Mouse (Mus musculus) limb, embryonic 15.5 days (tissue): ENCODE results near the gene Jdp2. TPM values are rescaled to one million over a fixed set of nuclear protein-coding genes. Genes with fewer than 3 reads are reported as not detected.

ENCODE experiments used
- ATAC-seq: fragments of 200-750 bp; cut with Nextera tagmentation; 2 replicates; pipeline ENCODE4 v1.8.0; 2017; ENCODE audit warnings: low read depth, moderate TSS enrichment; ENCODE audit not compliant: insufficient number of reproducible peaks, low FRiP score, low TSS enrichment
- H3K27ac ChIP-seq: fragments of 300-500 bp; sonication (generic); 2 replicates; pipeline ENCODE4 v1.5.1; 2015; ENCODE audit warnings: moderate library complexity, mild to moderate bottlenecking, inconsistent platforms
- H3K27me3 ChIP-seq: fragments of 300-500 bp; sonication (generic); 2 replicates; pipeline ENCODE4 v1.6.1; 2015; ENCODE audit warnings: inconsistent platforms
- H3K36me3 ChIP-seq: fragments of 300-500 bp; sonication (generic); 2 replicates; pipeline ENCODE4 v1.6.1; 2015; ENCODE audit warnings: inconsistent platforms
- H3K4me1 ChIP-seq: fragments of 300-500 bp; sonication (generic); 2 replicates; pipeline ENCODE4 v1.6.1; 2015; ENCODE audit warnings: inconsistent platforms
- H3K4me2 ChIP-seq: fragments of 300-500 bp; sonication (generic); 2 replicates; pipeline ENCODE4 v1.6.1; 2015; ENCODE audit warnings: mild to moderate bottlenecking, inconsistent platforms
- H3K4me3 ChIP-seq: fragments of 300-500 bp; sonication (generic); 2 replicates; pipeline ENCODE4 v1.5.1; 2015; ENCODE audit warnings: mild to moderate bottlenecking, inconsistent platforms
- H3K9ac ChIP-seq: fragments of 300-500 bp; sonication (generic); 2 replicates; pipeline ENCODE4 v1.6.1; 2015; ENCODE audit warnings: inconsistent platforms
- H3K9me3 ChIP-seq: fragments of 300-500 bp; sonication (generic); 2 replicates; pipeline ENCODE4 v1.6.1; 2016; ENCODE audit warnings: inconsistent platforms
- WGBS: fragments of 180-500 bp; shearing (Covaris S2); methylation state at CpG from one replicate; pipeline ENCODE4 v1.1.7; 2015; 5-methylcytosine and 5-hydroxymethylcytosine counted together
- polyA plus RNA-seq: library from polyadenylated mRNA; unstranded; fragments of >200 nt; fragmentation: Nextera tagmentation; extraction: Ambion mirVana; gene quantifications from 2 replicates; pipeline ENCODE4 v1.2.1, GENCODE M21; 2015

The Jdp2 gene
- polyA plus RNA-seq, 1 experiment from 2014 or later, result 1.5 TPM

DNA sequence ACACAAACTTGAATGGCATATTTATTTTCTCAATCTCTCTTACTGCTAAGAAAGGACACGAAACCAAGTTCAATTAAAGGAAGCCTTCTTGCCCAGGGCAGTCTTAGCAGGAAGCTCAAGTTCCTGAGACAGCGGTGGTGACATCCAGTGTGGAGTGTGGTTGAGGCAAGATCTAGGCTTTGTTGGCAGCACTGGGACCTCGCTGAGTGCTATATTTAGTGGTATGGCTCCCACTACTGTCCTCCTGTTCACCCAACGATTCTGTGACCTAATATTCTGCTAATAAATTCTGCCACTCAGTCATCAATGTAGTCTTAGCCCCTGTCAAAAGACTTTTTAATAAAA lies 23.4 kb upstream of the Jdp2 start:
- no peak for ATAC-seq
- Histone ChIP-seq H3K9ac (no peak overlapping the region), H3K27ac (no peak overlapping the region), H3K4me1 (peaks cover 18% of the 10 kb centered on the region), H3K4me3 (no peak overlapping the region), H3K9me3 (no peaks in the 10 kb centered on the region), H3K4me2 (no peak overlapping the region), H3K36me3 (no peaks in the 10 kb centered on the region), H3K27me3 (no peaks in the 10 kb centered on the region)
- WGBS, result 54% methylated on average over 4 of the region's 4 CpGs

DNA sequence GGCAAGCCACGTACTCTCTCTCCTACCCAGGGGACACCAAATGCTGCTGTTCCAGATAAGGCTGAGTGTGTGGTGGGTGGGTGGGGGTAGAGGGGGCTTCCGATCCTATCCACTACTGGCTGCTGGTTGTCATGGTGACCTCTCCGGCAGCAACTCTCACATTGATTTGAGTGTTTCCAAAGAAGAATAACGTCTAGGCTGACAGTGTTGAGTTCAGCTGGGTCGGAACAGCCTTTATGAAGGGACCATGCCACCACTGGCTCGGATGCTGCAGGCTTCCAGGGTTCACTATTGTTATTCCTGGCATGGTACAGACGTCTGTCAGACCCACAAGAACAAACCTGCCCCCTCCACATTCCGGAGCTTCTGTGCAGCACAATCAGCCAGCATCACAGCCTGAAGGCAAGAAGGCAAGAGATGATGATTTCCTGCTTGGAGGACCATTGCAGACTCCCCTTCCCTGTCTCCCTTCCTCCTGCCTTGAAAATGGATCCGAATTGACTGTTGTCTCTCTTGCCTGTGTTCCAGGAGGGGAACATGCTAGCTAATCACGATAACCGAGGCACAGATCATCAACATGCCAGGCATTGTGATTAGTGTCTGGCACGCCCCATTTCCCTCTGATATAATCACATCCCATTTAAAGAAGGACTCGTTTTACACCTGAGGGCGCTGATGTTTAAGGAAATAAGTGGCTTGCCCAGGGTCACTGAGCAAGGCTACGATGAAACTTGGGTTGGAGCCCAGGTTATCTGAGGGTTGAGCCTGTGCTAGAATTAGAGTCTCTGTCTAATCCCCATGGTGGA lies 17.4 kb upstream of the Jdp2 start:
- no peak overlapping the region for H3K9ac ChIP-seq
- no peak for ATAC-seq
- peaks cover 2% of the 10 kb centered on the region for H3K4me1 ChIP-seq
- no peak overlapping the region for H3K4me3 ChIP-seq
- WGBS, result 47% methylated on average over 15 of the region's 15 CpGs
- no peak overlapping the region for H3K27ac ChIP-seq
- no peak overlapping the region for H3K4me2 ChIP-seq
- no peaks in the 10 kb centered on the region for H3K9me3 ChIP-seq
- H3K27me3 ChIP-seq, result no peaks in the 10 kb centered on the region
- no peaks in the 10 kb centered on the region for H3K36me3 ChIP-seq

- Histone ChIP-seq H3K9ac (no peak overlapping the region), H3K4me3 (no peak overlapping the region), H3K36me3 (no peaks in the 10 kb centered on the region), H3K27me3 (no peaks in the 10 kb centered on the region), H3K4me2 (no peak overlapping the region), H3K27ac (no peak overlapping the region), H3K9me3 (no peaks in the 10 kb centered on the region), H3K4me1 (no peaks in the 10 kb centered on the region)
- 84% methylated on average over 5 of the region's 5 CpGs for WGBS
- no peak for ATAC-seq
These were observed 16.8 kb upstream of the Jdp2 start for GRCm38 (mm10) chr12:85582067-85582316.

- peaks cover 9% of the 10 kb centered on the region; the same call in 1 of the 2 replicates for H3K4me1 ChIP-seq
- H3K27me3 ChIP-seq, result no peaks in the 10 kb centered on the region
- H3K4me3 ChIP-seq, result no peak overlapping the region
- 67% methylated on average over 11 of the region's 11 CpGs for WGBS
- no peak overlapping the region for H3K9ac ChIP-seq
- H3K9me3 ChIP-seq, result no peaks in the 10 kb centered on the region
- H3K4me2 ChIP-seq, result no peak overlapping the region
- no peak for ATAC-seq
- no peak overlapping the region for H3K27ac ChIP-seq
- no peaks in the 10 kb centered on the region for H3K36me3 ChIP-seq
These were observed 13.0 kb upstream of the Jdp2 start for GRCm38 (mm10) chr12:85585761-85586258.

DNA sequence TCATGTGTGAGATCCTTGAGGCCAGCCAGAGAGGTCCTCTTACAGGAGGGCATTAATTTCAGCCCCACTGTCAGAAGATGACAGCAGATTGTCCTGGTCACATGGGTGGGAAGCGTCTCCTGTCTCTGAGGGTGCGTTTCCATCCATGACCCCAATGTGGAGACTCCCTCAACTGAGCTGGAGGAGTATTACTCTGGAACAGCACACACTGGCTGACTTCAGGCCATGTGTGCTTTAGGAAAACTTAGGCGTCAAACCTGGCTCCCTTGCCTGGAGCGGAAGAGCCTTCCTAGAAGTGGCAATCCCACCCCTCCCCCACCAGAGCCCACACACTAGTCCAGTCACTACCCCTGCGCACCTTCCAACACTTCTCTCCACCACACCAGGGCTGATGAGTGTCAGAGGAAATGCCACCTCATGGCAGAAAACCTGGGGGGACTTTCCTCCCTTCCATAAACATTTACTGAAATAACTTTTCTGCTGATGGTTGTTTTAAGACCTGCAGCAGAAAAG lies 8.9 kb upstream of the Jdp2 start:
- Histone ChIP-seq H3K4me1 (peaks cover 9% of the 10 kb centered on the region; the same call in 1 of the 2 replicates), H3K4me2 (no peak overlapping the region), H3K4me3 (no peak overlapping the region), H3K27me3 (no peaks in the 10 kb centered on the region), H3K27ac (peak overlapping the region; percentile 12; the same call in 1 of the 2 replicates), H3K9me3 (no peaks in the 10 kb centered on the region), H3K36me3 (no peaks in the 10 kb centered on the region), H3K9ac (no peak overlapping the region)
- WGBS, result 37% methylated on average over 5 of the region's 5 CpGs
- ATAC-seq, result no peak

GRCm38 (mm10) chr12:85592943-85593342 lies 5.9 kb upstream of the Jdp2 start:
- no peak overlapping the region for H3K4me2 ChIP-seq
- H3K36me3 ChIP-seq, result no peaks in the 10 kb centered on the region
- H3K27ac ChIP-seq, result no peak overlapping the region
- H3K4me1 ChIP-seq, result peaks cover 9% of the 10 kb centered on the region
- no peak overlapping the region for H3K4me3 ChIP-seq
- no peaks in the 10 kb centered on the region for H3K27me3 ChIP-seq
- H3K9ac ChIP-seq, result no peak overlapping the region
- H3K9me3 ChIP-seq, result no peaks in the 10 kb centered on the region
- 78% methylated on average over 9 of the region's 9 CpGs for WGBS
- no peak for ATAC-seq

DNA sequence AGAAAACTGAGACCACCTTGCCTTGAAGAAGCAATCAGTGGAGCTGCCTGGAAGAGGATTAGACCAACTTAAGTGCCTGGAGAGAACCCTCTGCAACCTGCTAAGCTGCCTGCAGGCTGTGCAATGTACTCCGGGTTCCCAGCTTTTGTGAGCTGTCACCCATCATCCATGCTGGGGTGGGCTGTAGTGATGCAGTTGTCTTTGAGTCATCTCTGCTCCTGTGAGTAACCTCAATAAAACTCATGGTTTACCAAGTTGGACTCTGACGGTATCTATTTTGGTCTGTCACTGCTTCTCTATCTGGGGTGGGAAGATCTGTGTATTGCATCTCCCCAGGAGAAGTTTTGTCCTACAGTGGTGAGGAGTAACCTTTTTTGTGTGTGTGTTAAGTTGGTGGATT lies 4.4 kb upstream of the Jdp2 start:
- Histone ChIP-seq H3K4me1 (peaks cover 10% of the 10 kb centered on the region), H3K4me2 (no peak overlapping the region), H3K9me3 (no peaks in the 10 kb centered on the region), H3K4me3 (no peak overlapping the region), H3K27ac (no peak overlapping the region), H3K9ac (no peak overlapping the region), H3K27me3 (no peaks in the 10 kb centered on the region), H3K36me3 (no peaks in the 10 kb centered on the region)
- ATAC-seq, result no peak
- 84% methylated on average over 2 of the region's 2 CpGs for WGBS

GRCm38 (mm10) chr12:85598053-85598452 lies 774 bp upstream of the Jdp2 start:
- peaks cover 38% of the 10 kb centered on the region for H3K4me1 ChIP-seq
- peak overlapping the region; percentile 95; the same call in 1 of the 2 replicates for H3K27ac ChIP-seq
- no peaks in the 10 kb centered on the region for H3K36me3 ChIP-seq
- no peaks in the 10 kb centered on the region for H3K27me3 ChIP-seq
- peak overlapping the region; percentile 83 for H3K4me3 ChIP-seq
- no peak for ATAC-seq
- no peaks in the 10 kb centered on the region for H3K9me3 ChIP-seq
- no peak overlapping the region for H3K9ac ChIP-seq
- H3K4me2 ChIP-seq, result peak overlapping the region; percentile 84
- WGBS, result 56% methylated on average over 11 of the region's 11 CpGs

- Histone ChIP-seq H3K9ac (peak overlapping the region; percentile 93), H3K9me3 (no peaks in the 10 kb centered on the region), H3K4me1 (peaks cover 54% of the 10 kb centered on the region), H3K27me3 (no peaks in the 10 kb centered on the region), H3K4me3 (peak overlapping the region; percentile 83), H3K27ac (peak overlapping the region; percentile 95), H3K4me2 (peak overlapping the region; percentile 84), H3K36me3 (0 out of 2 replicates have a peak, but pooled peaks cover 2% of the 10 kb centered on the region)
- peak; percentile 61 for ATAC-seq
- under 1% methylated on average over 48 of the region's 49 CpGs for WGBS
These were observed 788 bp downstream of the Jdp2 start for GRCm38 (mm10) chr12:85599478-85600152.

DNA sequence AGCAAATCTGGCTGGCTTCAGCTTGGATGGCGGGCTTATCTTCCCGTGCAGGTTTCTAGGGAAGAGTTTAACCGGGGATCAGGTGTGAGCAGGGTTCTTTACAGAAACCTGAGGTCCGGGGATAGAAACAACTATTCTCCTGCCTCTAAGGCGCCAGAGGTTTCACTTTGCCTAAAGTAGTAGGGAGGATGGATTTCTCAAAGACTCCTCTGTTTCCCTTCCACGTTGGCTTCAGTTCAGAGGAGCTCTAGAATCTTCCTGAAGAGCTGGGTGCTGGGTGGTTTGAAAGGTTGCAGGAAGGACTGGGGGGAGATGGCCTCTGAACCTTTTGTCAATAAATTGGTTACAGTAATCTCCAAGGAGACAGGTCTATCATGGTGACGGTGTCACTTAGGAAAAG lies 1.8 kb downstream of the Jdp2 start:
- H3K4me2 ChIP-seq, result peak overlapping the region; percentile 84
- H3K27ac ChIP-seq, result peak overlapping the region; percentile 95
- peak overlapping the region; percentile 83 for H3K4me3 ChIP-seq
- H3K4me1 ChIP-seq, result peaks cover 56% of the 10 kb centered on the region
- 0 out of 2 replicates have a peak, but pooled peaks cover 4% of the 10 kb centered on the region for H3K36me3 ChIP-seq
- no peaks in the 10 kb centered on the region for H3K27me3 ChIP-seq
- no peaks in the 10 kb centered on the region for H3K9me3 ChIP-seq
- no peak for ATAC-seq
- 37% methylated on average over 7 of the region's 7 CpGs for WGBS
- 0 out of 2 replicates have a peak overlapping the region, but pooled peaks have one; percentile 93 for H3K9ac ChIP-seq

GRCm38 (mm10) chr12:85601531-85601930 lies 2.7 kb downstream of the Jdp2 start:
- Histone ChIP-seq H3K4me2 (peak overlapping the region; percentile 84), H3K36me3 (0 out of 2 replicates have a peak, but pooled peaks cover 4% of the 10 kb centered on the region), H3K9me3 (no peaks in the 10 kb centered on the region), H3K4me1 (peaks cover 56% of the 10 kb centered on the region), H3K27ac (peak overlapping the region; percentile 95), H3K4me3 (peak overlapping the region; percentile 83), H3K27me3 (no peaks in the 10 kb centered on the region), H3K9ac (no peak overlapping the region)
- peak; percentile 73 for ATAC-seq
- 62% methylated on average over 6 of the region's 6 CpGs for WGBS

DNA sequence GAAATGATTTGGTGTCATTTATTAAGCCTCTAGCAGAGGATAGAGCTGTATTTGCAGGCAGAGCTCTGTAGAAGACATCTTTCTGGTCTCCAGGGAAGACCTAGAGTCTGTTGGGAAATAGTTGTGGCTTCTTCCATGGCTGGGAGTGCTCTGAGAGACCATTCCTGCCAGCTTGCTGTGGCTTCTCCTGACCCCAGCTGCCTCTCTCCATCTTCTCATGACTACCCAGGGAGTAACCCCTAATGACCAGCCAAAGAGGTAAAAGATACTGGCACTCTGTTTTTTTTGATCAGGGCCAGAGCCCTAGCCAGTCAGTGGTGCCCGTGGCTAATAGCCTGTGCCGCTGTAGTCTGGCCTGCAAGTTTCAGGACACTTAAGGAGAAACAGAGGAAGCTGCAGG lies 3.3 kb downstream of the Jdp2 start:
- Histone ChIP-seq H3K36me3 (peaks cover 7% of the 10 kb centered on the region; the same call in 1 of the 2 replicates), H3K4me3 (peak overlapping the region; percentile 83; the same call in 1 of the 2 replicates), H3K4me1 (peaks cover 56% of the 10 kb centered on the region), H3K9me3 (no peaks in the 10 kb centered on the region), H3K27ac (peak overlapping the region; percentile 95), H3K9ac (no peak overlapping the region), H3K27me3 (no peaks in the 10 kb centered on the region), H3K4me2 (peak overlapping the region; percentile 84)
- no peak for ATAC-seq
- 68% methylated on average over 2 of the region's 2 CpGs for WGBS
